Mouse (Mus musculus) midbrain, postnatal 0 days (tissue): ENCODE measurements at regions not wholly inside any gene's neighbourhood (a gene's known extent, or its start where the extent isn't known, plus 50 kb on each side); places are given as distances from the start of the nearest gene placed in this dataset.

ENCODE experiments used
- ATAC-seq: fragments of 200-750 bp; cut with Nextera tagmentation; 2 replicates; pipeline ENCODE4 v1.8.0; 2017; ENCODE audit warnings: moderate number of reproducible peaks, mild to moderate bottlenecking, moderate TSS enrichment, moderate library complexity; ENCODE audit not compliant: low FRiP score
- DNase-seq: peaks from one replicate; pipeline ENCODE4 v3.0.0-alpha.2; 2015; ENCODE audit warnings: low spot score
- H3K27ac ChIP-seq: fragments of 300-500 bp; sonication (generic); 2 replicates; pipeline ENCODE4 v1.5.1; 2014; ENCODE audit warnings: low read depth, mild to moderate bottlenecking, low read length, mixed read lengths
- H3K27me3 ChIP-seq: fragments of 300-500 bp; sonication (generic); 2 replicates; pipeline ENCODE4 v1.6.1; 2014; ENCODE audit warnings: low read length, control low read depth, mixed read lengths; ENCODE audit not compliant: insufficient read depth
- H3K36me3 ChIP-seq: fragments of 300-500 bp; sonication (generic); 2 replicates; pipeline ENCODE4 v1.6.1; 2014; ENCODE audit warnings: low read length, control low read depth, mixed read lengths; ENCODE audit not compliant: insufficient read depth
- H3K4me1 ChIP-seq: fragments of 300-500 bp; sonication (generic); 2 replicates; pipeline ENCODE4 v1.6.1; 2014; ENCODE audit warnings: mild to moderate bottlenecking, control low read depth, antibody characterized with exemption, low read length, mixed read lengths; ENCODE audit not compliant: insufficient read depth
- H3K4me2 ChIP-seq: fragments of 300-500 bp; sonication (generic); 2 replicates; pipeline ENCODE4 v1.6.1; 2014; ENCODE audit warnings: low read depth, mild to moderate bottlenecking, low read length, mixed read lengths; ENCODE audit not compliant: poor library complexity, severe bottlenecking
- H3K4me3 ChIP-seq: fragments of 300-500 bp; sonication (generic); 2 replicates; pipeline ENCODE4 v1.5.1; 2014; ENCODE audit warnings: low read depth, mild to moderate bottlenecking, low read length, moderate library complexity
- H3K9ac ChIP-seq: fragments of 300-500 bp; sonication (generic); replicated peaks from 2 replicates; pipeline ENCODE4 v1.6.1; 2014; ENCODE audit warnings: mild to moderate bottlenecking, low read length, moderate library complexity, mixed read lengths; ENCODE audit not compliant: poor library complexity, severe bottlenecking
- H3K9me3 ChIP-seq: fragments of 300-500 bp; sonication (generic); 2 replicates; pipeline ENCODE4 v1.6.1; 2016; ENCODE audit warnings: low read length, control low read depth
- CTCF ChIP-seq: IDR thresholded peaks from 2 replicates; pipeline ENCODE4 v1.5.1; 2016; ENCODE audit warnings: antibody characterized with exemption, mild to moderate bottlenecking
- WGBS: fragments of 180-500 bp; shearing (Covaris S2); extraction: QIAGEN DNeasy Blood & Tissue Kit; methylation state at CpG from one replicate; pipeline ENCODE4 v1.1.7; 2014; 5-methylcytosine and 5-hydroxymethylcytosine counted together

DNA sequence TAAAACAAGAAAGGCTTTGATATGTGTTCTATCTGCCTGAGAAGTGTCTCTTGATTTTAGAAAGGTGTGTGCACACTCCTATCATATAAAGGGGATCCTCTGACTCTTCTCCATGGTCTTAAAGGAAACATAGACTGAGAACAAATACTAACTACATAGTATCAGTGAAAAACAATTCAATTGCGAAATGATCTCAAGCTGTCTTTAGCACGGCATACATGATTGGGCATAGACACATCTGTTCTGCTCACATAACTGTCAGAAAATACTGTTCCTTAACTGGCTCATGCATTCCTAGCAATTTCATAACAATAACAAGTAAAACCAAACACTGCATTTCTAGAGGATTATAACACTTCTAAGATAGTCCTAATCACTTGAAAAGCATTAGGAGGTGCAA lies 95.5 kb upstream of the Kitl start:
- Histone ChIP-seq H3K4me3 (no peak overlapping the region), H3K27ac (no peak overlapping the region), H3K36me3 (no peaks in the 10 kb centered on the region), H3K9me3 (no peaks in the 10 kb centered on the region), H3K27me3 (no peaks in the 10 kb centered on the region), H3K9ac (no peak overlapping the region), H3K4me2 (no peak overlapping the region), H3K4me1 (no peaks in the 10 kb centered on the region)
- no peak for TF ChIP-seq CTCF
- DNase-seq, result no peak
- WGBS, result 83% methylated on average over 2 of the region's 2 CpGs
- no peak for ATAC-seq

DNA sequence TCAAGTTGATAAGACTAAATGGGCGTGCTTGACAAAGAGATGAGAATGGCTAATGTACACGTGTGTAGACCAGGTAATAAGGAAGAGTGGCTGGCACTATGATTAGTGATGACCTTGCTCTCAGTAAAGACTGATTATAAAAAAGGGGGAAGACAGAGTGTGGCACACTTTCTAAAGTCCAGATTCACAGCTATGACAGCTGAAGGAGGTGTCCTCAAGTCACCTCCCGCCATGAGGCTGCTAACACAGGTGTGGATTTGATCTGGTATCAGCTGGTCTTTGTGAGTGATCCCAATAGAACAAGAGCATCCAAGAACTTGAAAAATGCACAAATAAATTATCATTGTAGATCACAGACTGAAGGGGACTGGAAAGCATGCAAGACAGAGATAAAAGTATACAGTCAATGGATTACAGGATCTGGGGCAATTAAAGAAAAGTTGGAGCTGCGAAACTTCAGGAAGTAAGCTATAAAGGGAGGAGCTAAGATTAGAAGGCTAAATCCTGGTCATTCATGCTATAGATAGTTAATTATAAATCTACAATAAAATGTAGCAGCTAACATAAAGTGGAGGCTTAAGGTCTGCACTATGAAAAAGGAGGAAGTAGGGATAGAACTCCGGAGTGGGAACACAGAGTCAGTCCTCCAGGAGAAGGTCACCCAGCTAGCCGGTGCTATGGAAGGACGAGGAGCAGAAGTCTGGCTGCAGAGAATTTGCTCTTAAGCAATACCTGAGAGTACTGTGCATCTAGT lies 96.7 kb upstream of the Kitl start:
- H3K4me1 ChIP-seq, result no peaks in the 10 kb centered on the region
- H3K36me3 ChIP-seq, result no peaks in the 10 kb centered on the region
- H3K9me3 ChIP-seq, result no peaks in the 10 kb centered on the region
- no peak overlapping the region for H3K9ac ChIP-seq
- no peak overlapping the region for H3K4me2 ChIP-seq
- TF ChIP-seq CTCF, result no peak
- no peaks in the 10 kb centered on the region for H3K27me3 ChIP-seq
- ATAC-seq (no peak), DNase-seq (no peak)
- 95% methylated on average over 7 of the region's 7 CpGs for WGBS
- no peak overlapping the region for H3K4me3 ChIP-seq
- no peak overlapping the region for H3K27ac ChIP-seq

DNA sequence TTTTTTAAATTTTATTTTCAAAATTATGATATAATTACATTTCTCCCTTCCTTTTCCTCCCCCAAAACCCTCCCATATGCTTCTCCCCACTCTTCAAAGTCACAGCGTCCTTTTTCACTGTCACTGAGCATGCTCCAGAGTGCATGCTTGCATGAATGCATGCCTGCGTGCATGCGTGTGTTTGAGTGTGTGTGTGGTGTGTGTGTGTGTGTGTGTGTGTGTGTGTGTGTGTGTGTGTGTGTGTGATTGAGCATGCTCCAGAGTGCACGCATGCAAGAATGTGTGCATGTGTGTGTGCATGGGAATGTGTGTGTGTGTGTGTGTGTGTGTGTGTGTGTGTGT lies 101.6 kb upstream of the Kitl start:
- ATAC-seq, result no peak

DNA sequence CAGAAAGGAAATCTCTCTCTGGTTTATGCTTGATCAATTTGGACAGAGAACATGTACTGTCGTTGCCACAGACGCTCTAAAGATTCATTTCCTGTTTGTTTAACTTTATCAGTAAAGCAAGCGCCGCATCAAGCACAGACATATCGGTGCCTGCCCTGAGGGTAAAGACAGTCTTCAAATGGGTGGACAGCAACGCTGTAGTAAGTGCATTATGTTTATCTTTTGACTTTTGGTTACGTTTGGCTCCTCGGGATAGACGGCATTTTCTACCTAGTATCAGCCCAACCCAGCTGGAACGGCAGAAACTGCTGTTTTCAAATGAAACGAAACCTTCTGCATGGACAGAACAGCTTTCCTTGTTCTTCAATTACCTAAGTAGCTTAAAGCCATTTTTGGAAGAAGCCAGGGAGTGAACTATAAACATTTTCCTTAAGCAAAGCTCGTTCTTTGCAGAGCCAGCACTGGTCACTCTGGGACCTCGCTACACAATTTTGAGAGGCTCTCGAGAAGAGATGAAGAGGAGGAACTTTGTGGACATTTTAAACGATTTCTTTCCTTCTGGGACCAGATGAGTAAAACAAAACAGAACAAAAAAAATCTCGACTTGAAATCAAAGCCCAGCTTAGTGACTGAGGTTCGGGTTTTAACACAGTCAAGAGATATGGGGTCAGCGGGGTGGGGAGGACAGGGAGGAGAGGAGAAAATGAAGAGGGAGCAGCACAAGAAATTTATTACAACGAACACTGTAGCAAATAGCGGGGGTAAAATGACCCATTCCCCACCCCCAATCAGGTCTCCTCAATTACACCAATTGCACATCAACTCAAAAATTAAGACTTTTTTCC lies 102.2 kb upstream of the Kitl start:
- H3K4me2 ChIP-seq, result peak overlapping the region; percentile 9; the same call in 1 of the 2 replicates
- ATAC-seq, result no peak
- no peaks in the 10 kb centered on the region for H3K4me1 ChIP-seq
- no peaks in the 10 kb centered on the region for H3K27me3 ChIP-seq
- no peak overlapping the region for H3K9ac ChIP-seq
- no peak overlapping the region for H3K4me3 ChIP-seq
- TF ChIP-seq CTCF, result no peak
- H3K27ac ChIP-seq, result no peak overlapping the region
- WGBS, result 72% methylated on average over 20 of the region's 20 CpGs
- no peaks in the 10 kb centered on the region for H3K36me3 ChIP-seq
- DNase-seq, result no peak
- no peaks in the 10 kb centered on the region for H3K9me3 ChIP-seq

More for the DNA sequence above, 101.6 kb upstream of the Kitl start:
- Histone ChIP-seq H3K27ac (no peak overlapping the region), H3K36me3 (no peaks in the 10 kb centered on the region), H3K4me2 (no peak overlapping the region), H3K27me3 (no peaks in the 10 kb centered on the region), H3K4me3 (no peak overlapping the region), H3K9ac (no peak overlapping the region), H3K9me3 (no peaks in the 10 kb centered on the region), H3K4me1 (no peaks in the 10 kb centered on the region)
- TF ChIP-seq CTCF, result no peak
- DNase-seq, result no peak
- 88% methylated on average over 4 of the region's 4 CpGs for WGBS

DNA sequence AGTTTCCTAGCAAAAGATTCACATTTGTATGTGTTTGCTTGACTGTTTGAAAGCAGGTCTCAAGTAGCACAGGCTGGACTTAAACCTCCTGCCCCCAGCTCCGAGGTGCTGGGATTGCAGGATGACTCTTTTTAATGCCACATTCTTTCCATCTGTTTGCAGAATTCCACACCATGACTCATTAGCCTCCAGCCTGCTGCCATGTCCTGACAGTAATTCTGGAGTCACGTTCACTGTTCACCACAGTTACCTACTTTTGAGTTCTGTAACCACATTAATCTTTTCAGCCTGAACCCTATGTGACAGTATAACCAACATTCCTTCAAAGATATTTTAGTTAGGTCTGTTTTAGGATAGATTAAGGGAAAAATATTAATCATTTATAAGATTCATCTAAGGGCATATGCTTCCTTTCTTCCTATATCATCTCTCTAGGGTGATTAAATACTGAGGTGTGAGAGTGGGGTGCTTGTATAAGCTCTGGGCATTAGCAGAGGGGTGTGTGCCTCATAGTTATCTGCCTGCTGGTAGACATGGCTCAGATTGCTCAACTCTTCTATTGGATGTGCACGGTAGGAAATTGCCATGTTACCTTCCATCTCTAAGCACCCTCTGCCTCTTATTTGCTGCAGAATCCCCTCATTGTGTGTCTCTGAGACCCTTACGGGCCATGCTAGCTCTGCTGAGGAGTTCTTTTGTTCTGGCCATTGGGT lies 105.3 kb upstream of the Kitl start:
- TF ChIP-seq CTCF, result no peak
- Histone ChIP-seq H3K4me1 (no peaks in the 10 kb centered on the region), H3K36me3 (no peaks in the 10 kb centered on the region), H3K9me3 (no peaks in the 10 kb centered on the region), H3K4me3 (no peak overlapping the region), H3K27me3 (no peaks in the 10 kb centered on the region), H3K4me2 (no peak overlapping the region), H3K27ac (no peak overlapping the region), H3K9ac (no peak overlapping the region)
- 78% methylated on average over 4 of the region's 4 CpGs for WGBS
- no peak for DNase-seq
- ATAC-seq, result no peak

DNA sequence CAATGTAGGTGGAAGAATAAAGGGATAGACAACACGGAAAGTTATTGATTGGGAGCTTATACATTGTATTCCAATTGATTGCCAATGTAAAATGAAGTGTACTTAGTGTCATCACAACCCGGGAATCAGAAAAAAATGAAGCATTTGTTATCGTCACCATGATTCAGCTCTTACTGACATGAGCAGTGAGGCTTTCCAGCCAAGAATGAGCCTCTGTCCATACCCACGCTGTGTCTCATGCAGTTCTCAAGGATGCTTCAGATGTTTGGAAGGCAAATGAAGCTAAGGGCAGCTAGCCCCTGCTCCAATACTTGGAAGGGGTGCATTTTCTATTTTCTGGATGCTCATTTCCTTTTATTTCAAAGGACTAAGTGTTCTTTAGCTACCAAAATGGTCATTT lies 107.4 kb upstream of the Kitl start:
- Histone ChIP-seq H3K9me3 (no peaks in the 10 kb centered on the region), H3K36me3 (no peaks in the 10 kb centered on the region), H3K4me3 (no peak overlapping the region), H3K4me2 (no peak overlapping the region), H3K4me1 (no peaks in the 10 kb centered on the region), H3K9ac (no peak overlapping the region), H3K27ac (no peak overlapping the region), H3K27me3 (no peaks in the 10 kb centered on the region)
- no peak for DNase-seq
- 85% methylated on average over 4 of the region's 4 CpGs for WGBS
- ATAC-seq, result no peak
- no peak for TF ChIP-seq CTCF
